Mouse (Mus musculus): ENCODE data around the gene Kpna1. TPM values are rescaled to one million over a fixed set of nuclear protein-coding genes. Genes with fewer than 3 reads are reported as not detected.
A peak's percentile ranks its signal among the peaks of the same experiment; 100 is the strongest.

Kpna1 gene
- total RNA-seq, 2 experiments from 2014 or later, result 156 to 177 TPM

GRCm38 (mm10) chr16:36063315-36063714 lies 84.8 kb downstream of the Kpna1 start:
- no peak for DNase-seq
- intact Hi-C loops (cut with DNase I), result no loop called here

DNA sequence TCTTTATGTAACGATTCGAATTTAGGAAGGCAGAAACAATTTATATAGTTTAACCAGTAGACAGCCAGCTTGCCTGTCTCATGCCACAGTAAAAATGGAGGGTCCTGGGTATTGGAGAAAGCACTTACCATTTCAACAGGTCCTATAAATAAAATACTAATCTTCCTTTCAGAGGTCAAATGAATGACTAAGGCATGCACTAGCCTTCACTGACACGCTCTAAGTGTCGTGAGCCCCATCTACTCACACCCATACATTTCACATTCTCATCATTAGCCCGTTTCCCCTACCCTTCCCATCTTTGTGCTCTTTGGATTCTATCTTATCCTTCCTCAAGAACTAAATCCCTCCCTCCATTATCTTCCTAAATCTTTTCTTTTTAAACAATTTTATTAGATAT lies 86.4 kb downstream of the Kpna1 start:
- intact Hi-C loops (cut with DNase I), result no loop called here
- DNase-seq, result no peak

DNA sequence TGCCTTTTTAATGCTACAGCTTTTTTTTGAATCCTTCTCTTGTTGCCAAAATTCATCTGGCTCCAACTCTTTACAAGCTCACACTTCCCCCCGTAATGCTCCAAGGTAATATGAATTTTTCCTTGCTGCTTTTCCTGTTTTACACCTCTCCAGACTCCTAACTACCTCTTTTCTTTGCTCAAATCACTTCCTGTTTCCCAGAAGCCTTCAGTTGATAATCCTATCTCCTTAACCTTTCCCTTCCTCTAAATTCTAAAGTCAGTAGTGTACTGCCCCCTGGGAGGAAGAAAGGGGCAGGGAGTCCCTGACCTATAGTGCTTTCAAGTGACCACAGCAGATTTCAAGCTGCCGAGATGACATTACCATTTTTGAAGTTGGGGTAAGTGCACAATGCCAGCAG lies 89.1 kb downstream of the Kpna1 start:
- no peak for DNase-seq
- intact Hi-C loops (cut with DNase I), result no loop called here

DNA sequence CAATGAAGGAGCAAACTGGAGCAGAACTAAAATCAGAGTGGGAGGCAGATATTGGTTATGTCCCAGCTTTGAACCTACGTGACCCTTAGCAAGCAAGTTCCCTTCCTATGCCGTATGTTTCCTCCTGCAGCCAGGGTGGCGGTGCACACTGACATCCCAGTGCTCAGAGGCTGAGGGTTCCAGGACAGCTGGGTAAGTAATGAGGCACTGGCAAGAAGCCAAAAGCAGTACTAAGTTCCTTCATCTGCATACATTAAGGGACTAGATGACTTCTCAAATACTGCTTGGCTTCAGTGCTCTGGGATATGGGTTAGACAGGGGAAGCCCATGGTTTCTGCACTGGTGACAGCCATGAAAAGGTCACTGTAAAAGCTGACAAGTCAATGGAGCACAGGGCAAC lies 89.8 kb downstream of the Kpna1 start:
- intact Hi-C loops (cut with DNase I), result no loop called here
- no peak for DNase-seq

GRCm38 (mm10) chr16:36069819-36070575 lies 91.4 kb downstream of the Kpna1 start:
- DNase-seq, result no peak
- intact Hi-C loops (cut with DNase I), result no loop called here

- intact Hi-C loops (cut with DNase I), result no loop called here
These were observed 92.5 kb downstream of the Kpna1 start for GRCm38 (mm10) chr16:36071071-36071449.

DNA sequence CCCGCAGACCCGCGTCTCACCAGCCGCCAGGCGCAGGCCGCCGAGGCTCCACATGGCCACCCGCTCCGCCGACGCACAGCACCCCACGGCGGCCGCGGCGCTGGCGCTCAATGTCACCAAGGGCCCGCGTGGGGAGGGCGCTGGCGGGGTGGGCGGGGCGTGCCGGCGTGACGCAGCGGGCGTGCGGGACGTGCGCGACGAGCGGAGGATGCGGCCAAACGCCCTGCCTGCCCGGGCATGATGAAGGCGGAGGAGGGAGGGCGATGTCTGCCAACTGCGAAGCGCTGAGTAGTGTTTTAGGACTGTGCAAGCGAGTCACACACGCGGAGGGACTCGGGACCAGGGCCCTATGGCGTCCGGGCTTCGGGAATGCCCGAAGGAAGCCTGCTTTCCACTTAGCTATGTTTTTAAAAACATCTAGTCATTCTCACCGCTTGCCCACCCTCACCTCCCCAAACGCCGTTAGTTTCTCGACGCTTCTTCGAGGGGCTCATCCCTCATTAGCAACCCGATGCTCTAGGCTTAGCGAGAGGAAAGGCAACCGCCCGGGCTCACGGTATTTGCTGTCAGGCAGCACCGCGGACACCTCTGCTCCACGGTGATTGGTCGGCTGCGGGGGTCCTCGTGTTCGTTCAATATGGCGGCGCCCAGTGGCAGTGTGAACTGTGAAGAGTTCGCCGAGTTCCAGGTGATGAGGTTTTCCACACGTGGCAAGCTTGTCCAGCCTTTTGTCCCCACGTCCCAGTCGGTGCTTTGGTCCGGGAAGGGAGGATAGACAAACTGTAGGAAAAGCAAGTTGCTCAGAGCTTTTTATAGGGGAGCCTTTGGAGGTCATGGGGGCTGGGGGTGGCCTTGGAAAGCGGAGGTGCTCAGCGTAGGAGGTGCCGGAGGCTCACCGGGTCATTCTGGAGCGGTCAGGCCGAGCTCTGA lies 93.2 kb downstream of the Kpna1 start, which contains the start of the genes Fam162a and Ccdc58:
TSS of gene Fam162a (minus strand) at position 145 of the 930 bp plus-strand sequence.
TSS of gene Ccdc58 (plus strand) at position 236 of the 930 bp plus-strand sequence.
- intact Hi-C loops (cut with DNase I), result no loop called here
- DNase-seq, result peak; percentile 89 to 92

More at GRCm38 (mm10) chr16:36071071-36071449, 92.5 kb downstream of the Kpna1 start:
- no peak for DNase-seq

DNA sequence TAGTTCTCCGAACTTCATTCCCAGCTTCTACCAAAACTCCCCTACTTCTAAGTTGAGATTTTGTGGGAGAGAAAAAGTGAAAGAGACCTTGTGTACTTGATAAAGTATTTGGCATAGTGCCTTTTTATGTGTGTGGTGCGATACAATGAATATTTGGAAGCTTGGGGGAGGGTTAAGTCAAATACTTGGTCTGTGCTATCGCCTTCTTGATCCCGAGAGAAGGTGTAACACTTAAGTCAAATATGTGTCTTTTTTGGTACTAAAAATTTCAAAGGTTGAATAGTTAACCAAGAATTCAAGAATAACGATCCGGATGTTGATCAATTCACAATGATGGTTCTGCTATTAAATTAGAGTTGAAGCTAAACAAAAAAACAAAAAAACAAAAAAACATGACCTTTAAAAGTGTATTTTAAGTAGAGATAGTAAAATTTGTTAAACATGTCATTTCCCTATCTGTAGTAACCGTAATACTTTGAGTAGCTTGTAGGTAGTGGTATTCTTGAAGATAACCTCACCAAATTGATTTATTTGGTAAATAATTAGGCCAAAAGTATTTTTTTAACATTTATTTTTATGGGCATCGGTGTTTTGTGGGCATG lies 94.0 kb downstream of the Kpna1 start:
- DNase-seq, result no peak
- intact Hi-C loops (cut with DNase I), result no loop called here

DNA sequence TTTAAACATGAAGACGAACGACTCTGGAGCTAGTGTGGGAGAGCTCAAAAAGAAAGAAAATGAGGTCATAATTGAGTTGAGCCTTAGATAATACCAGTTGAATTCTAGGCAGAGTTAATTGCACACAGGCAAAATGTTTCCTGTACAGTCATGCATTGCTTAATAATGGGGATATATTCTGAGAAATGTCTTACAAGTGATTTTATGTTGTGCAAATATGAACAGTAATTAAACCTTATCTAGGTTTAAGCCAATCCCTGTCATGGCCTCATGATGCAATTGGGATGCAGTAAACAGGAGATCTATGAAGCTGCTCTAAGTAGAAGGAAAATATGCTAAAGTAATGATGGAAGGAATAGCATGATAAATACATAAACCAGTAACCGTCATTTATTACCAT lies 96.2 kb downstream of the Kpna1 start:
- DNase-seq, result no peak
- intact Hi-C loops (cut with DNase I), result no loop called here

DNA sequence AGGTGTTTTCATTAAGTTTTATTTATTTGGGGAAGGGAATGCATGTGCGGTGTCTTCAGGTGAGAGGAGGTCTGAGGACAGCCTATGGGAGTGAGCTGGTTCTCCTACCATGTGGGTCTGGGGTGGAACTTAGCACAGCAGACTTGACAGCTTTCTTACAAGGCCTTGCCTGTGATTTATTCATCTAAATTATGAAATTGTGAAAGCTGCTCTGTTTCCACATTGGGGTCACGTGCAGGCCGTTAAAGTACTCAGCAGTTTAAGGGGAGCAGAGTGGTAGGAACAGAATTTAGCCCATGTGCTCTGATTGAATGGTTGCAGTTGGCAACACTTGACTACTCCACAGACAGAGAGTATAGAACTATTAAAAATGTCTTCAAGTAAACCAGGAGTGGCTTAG lies 101.4 kb downstream of the Kpna1 start:
- no peak for DNase-seq
- intact Hi-C loops (cut with DNase I), result no loop called here

Other genes starting within 250 kb of the Kpna1 start
- 10 to 100 TPM; 54.7 to 57.4 TPM for gene Dirc2, start 209.4 kb upstream of the Kpna1 start, total RNA-seq (2021)
- 1 to 10 TPM; 2.7 to 3.4 TPM for gene Hspbap1, start 208.4 kb upstream of the Kpna1 start, total RNA-seq (2021)
- 1 to 10 TPM; 2.8 to 4.0 TPM for gene Parp14, start 107.2 kb upstream of the Kpna1 start, total RNA-seq (2021)
- 1 to 10 TPM; 4.3 to 4.7 TPM for gene Parp9, start 40.3 kb upstream of the Kpna1 start, total RNA-seq (2021)
- 1 to 10 TPM; 3.6 to 4.6 TPM for gene Dtx3l, start 39.6 kb upstream of the Kpna1 start, total RNA-seq (2021)
- gene Wdr5b, start 62.4 kb downstream of the Kpna1 start, total RNA-seq (2021), result 1 to 10 TPM; 1.2 to 1.8 TPM
- gene Fam162a, start 92.8 kb downstream of the Kpna1 start, total RNA-seq (2021), result 100 to 1,000 TPM; 108 to 113 TPM
- gene Ccdc58, start 92.9 kb downstream of the Kpna1 start, total RNA-seq (2021), result 10 to 100 TPM; 25.5 to 28.4 TPM
- gene Csta1, start 152.5 kb downstream of the Kpna1 start, total RNA-seq (2021), result not detected
- gene Stfa2l1, start 178.1 kb downstream of the Kpna1 start, total RNA-seq (2021), result not detected
- not detected for gene Gm5483, start 205.5 kb downstream of the Kpna1 start, total RNA-seq (2021)
- not detected for gene Gm5416, start 231.7 kb downstream of the Kpna1 start, total RNA-seq (2021)
- gene 2010005H15Rik, start 242.7 kb downstream of the Kpna1 start, total RNA-seq (2021), result not detected